Mouse (Mus musculus) midbrain, embryonic 10.5 days (tissue): ENCODE data around the gene Piga. TPM values are rescaled to one million over a fixed set of nuclear protein-coding genes. Genes with fewer than 3 reads are reported as not detected.

Experiments used
- DNase-seq: peaks from one replicate; pipeline ENCODE4 v3.0.0-alpha.2; 2017; ENCODE audit warnings: low spot score
- H3K27ac ChIP-seq: fragments of 300-500 bp; sonication (generic); replicated peaks from 2 replicates; pipeline ENCODE4 v1.5.1; 2016; ENCODE audit warnings: mild to moderate bottlenecking
- H3K27me3 ChIP-seq: fragments of 300-500 bp; sonication (generic); 2 replicates; pipeline ENCODE4 v1.6.1; 2016; ENCODE audit warnings: low read depth, mild to moderate bottlenecking; ENCODE audit not compliant: poor library complexity, severe bottlenecking
- H3K36me3 ChIP-seq: fragments of 300-500 bp; sonication (generic); 2 replicates; pipeline ENCODE4 v1.6.1; 2016; ENCODE audit warnings: mild to moderate bottlenecking, moderate library complexity
- H3K4me1 ChIP-seq: fragments of 300-500 bp; sonication (generic); 2 replicates; pipeline ENCODE4 v1.6.1; 2016
- H3K4me3 ChIP-seq: fragments of 300-500 bp; sonication (generic); 2 replicates; pipeline ENCODE4 v1.5.1; 2016; ENCODE audit warnings: mild to moderate bottlenecking, moderate library complexity
- H3K9me3 ChIP-seq: fragments of 300-500 bp; sonication (generic); replicated peaks from 2 replicates; pipeline ENCODE4 v1.6.1; 2016; ENCODE audit warnings: mild to moderate bottlenecking
- WGBS: fragments of 180-500 bp; shearing (Covaris S2); methylation state at CpG from one replicate; pipeline ENCODE4 v1.1.7; 2016; 5-methylcytosine and 5-hydroxymethylcytosine counted together
- polyA plus RNA-seq: library from polyadenylated mRNA; unstranded; fragments of >200 nt; fragmentation: Nextera tagmentation; extraction: Ambion mirVana; gene quantifications from 2 replicates; pipeline ENCODE4 v1.2.1, GENCODE M21; 2016

Gene Piga
- polyA plus RNA-seq, result 17.9 and 19.6 TPM in 2 replicates

DNA sequence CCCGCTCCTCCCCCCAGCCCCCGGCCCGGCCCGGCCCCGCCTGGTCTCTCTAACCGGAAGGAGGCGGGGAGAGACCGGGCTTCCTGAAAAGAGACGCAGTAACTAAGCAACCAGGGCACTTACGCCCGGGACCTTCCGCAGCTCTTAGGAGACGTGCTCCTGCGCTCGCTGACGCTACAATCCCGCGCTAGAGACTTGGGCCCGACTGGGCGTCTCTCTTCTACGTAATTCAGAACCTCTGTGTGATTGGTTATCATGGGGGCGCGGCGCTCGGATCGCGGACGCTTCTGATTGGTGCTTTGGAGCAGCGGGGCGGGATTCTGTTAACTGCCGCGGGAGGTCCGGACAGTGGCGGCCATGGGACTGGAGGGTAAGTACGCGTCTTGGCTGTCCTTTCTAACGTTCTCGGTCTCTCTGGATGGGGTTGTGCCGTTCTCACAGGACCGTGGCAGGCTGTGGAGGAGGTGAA lies at the start of gene Piga:
Gene Piga, plus strand, starts transcription at position 317 of the 469 bp plus-strand sequence.
- H3K27ac ChIP-seq, result peak within 1 kb of the TSS; percentile 84
- H3K9me3 ChIP-seq, result no peaks in the 10 kb centered on the region
- peaks cover 86% of the 10 kb centered on the region for H3K27me3 ChIP-seq
- peak within 1 kb of the TSS; percentile 62 for H3K4me3 ChIP-seq
- peak; percentile 89 for DNase-seq
- peaks cover 7% of the 10 kb centered on the region for H3K4me1 ChIP-seq
- WGBS, result 19% methylated on average over 40 of the region's 40 CpGs
- H3K36me3 ChIP-seq, result peaks cover 19% of the 10 kb centered on the region

DNA sequence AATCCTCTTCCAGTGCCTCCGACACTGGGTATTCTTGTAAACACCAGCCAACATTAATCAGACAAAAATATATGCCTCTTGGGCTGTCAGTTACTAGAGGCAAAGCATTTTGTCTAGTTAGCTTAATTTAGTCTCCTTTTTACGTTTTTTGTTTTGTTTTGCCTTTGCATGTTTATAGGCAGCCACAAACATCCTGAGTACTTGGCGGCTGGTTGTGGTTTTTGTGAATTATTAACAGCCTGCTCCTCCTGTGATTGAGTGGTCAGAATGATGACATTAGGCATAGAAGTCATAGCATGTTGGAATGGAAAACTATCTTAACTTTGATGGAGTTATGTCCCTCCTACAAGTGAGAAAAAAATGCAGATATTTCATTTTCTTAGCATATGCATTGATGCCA lies 49.0 kb upstream of the Piga start:
- no peak for DNase-seq
- whole genome bisulfite sequencing, result 88% methylated on average over 3 of the region's 3 CpGs
- Histone ChIP-seq H3K4me1 (no peaks in the 10 kb centered on the region), H3K27me3 (peaks cover 29% of the 10 kb centered on the region), H3K4me3 (no peak overlapping the region), H3K9me3 (no peaks in the 10 kb centered on the region), H3K27ac (no peak overlapping the region), H3K36me3 (no peaks in the 10 kb centered on the region)

DNA sequence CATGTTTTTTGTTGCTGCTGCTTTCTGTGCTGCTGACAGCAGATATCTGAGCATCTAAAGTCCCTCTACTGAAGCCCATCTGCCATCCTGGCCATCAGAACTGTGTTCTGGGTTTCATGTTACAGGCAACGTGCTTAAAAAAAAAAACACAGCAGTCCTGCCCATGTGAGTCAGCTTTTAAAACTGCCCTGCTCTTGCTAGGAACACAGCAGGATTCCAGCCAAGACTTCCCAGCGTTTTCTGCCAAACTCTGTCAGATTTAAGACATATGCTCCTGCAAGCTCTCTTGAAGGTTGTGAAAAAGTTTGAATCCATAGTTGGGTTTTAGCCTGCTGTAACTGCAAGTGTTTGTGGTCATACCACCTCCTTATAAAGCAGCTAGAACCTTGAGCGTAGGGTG lies 46.5 kb upstream of the Piga start, which contains the start of gene Vegfd:
Gene Vegfd, plus strand, starts transcription at position 298 of the 400 bp plus-strand sequence.
- no peak within 1 kb of the TSS for H3K27ac ChIP-seq
- H3K36me3 ChIP-seq, result no peaks in the 10 kb centered on the region
- no peaks in the 10 kb centered on the region for H3K4me1 ChIP-seq
- DNase-seq, result no peak
- 40% methylated on average over 3 of the region's 3 CpGs for WGBS
- no peaks in the 10 kb centered on the region for H3K9me3 ChIP-seq
- H3K4me3 ChIP-seq, result no peak within 1 kb of the TSS
- H3K27me3 ChIP-seq, result peaks cover 39% of the 10 kb centered on the region

DNA sequence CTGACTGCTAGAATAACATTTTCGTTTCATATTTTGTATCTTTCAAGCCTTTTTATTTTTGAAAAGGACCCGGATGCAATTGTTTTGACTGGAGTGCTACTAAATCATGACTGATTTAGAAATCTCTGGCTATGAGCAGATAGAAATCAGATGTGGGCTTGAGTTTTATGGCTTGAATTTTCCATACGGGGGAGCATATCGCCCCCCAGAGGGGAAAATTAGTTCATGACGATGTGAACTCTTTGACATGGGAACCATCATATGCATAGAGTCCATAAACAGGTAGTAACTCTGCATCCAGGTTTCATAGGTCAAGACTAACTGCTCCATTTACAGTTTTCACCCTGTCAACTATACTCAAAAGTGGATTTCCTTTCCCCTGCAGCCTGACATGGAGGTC lies 45.0 kb upstream of the Piga start:
- H3K9me3 ChIP-seq, result no peaks in the 10 kb centered on the region
- no peak for DNase-seq
- no peak overlapping the region for H3K27ac ChIP-seq
- no peaks in the 10 kb centered on the region for H3K4me1 ChIP-seq
- peaks cover 52% of the 10 kb centered on the region for H3K27me3 ChIP-seq
- H3K4me3 ChIP-seq, result no peak overlapping the region
- H3K36me3 ChIP-seq, result no peaks in the 10 kb centered on the region
- WGBS, result 63% methylated on average over 5 of the region's 5 CpGs

DNA sequence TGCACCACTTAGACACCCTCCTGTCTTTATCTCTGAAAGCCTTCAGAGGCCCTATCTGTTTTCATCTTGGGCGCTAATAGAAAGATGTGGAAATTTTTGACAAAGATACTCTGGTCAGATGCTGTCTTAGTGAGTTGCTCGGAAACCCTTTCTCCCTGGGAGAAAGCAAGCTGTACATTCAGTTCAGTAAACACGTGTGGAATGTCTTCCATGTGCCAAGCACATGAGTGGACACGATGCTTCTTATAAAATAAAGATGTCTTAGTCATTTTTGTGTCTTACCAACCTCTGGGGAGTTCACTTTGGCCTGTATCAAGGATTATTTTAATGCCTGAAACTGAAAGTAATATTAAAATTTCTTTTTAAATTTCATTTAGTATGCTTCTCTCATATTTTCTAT lies 39.9 kb upstream of the Piga start:
- no peak overlapping the region for H3K4me3 ChIP-seq
- H3K27me3 ChIP-seq, result peaks cover 63% of the 10 kb centered on the region
- H3K4me1 ChIP-seq, result no peaks in the 10 kb centered on the region
- DNase-seq, result no peak
- H3K27ac ChIP-seq, result no peak overlapping the region
- no peaks in the 10 kb centered on the region for H3K9me3 ChIP-seq
- no peaks in the 10 kb centered on the region for H3K36me3 ChIP-seq
- 84% methylated on average over 4 of the region's 4 CpGs for WGBS

DNA sequence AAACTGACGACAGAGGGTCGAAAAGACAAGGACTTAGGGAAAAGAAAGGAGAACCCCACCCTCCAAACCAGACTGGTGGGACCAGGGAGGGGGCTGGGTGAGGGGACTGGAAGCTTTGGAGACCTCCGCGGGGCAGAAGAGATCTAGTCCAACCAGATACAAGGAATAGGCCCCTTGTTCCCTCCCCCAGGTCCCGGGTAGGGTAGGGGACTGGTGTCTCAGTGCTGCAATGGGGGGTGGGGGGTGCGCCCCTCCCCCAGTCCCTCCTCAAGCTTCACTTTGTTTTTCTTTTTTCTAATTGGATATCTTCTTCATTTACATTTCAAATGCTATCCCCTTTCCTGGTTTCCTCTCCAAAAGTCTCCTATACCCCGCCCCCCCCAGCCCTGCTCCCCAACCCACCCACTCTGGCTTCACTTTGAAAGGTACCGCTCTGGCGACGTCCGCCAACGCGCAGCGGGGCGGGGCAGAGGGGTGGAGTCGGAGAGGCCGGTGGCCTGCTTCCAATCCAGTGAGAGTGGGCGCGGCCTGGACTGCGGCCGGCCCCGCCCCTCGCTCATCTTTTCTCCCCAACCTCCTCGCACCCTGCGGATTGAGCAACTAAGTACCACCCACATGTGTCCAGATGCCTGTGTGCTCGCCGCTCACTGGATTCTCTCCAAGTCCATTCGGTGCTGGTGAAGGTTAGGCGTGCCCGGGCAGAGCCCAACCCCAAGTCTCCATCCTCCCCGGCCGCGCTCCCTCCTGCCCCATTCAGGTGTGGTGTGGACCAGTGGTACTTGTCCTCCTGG lies 37.8 kb upstream of the Piga start:
- H3K27me3 ChIP-seq, result peaks cover 53% of the 10 kb centered on the region
- WGBS, result 31% methylated on average over 32 of the region's 33 CpGs
- no peaks in the 10 kb centered on the region for H3K36me3 ChIP-seq
- no peaks in the 10 kb centered on the region for H3K9me3 ChIP-seq
- H3K27ac ChIP-seq, result peak overlapping the region; percentile 74
- peak overlapping the region; percentile 50 for H3K4me3 ChIP-seq
- peak; percentile 84 for DNase-seq
- no peaks in the 10 kb centered on the region for H3K4me1 ChIP-seq

DNA sequence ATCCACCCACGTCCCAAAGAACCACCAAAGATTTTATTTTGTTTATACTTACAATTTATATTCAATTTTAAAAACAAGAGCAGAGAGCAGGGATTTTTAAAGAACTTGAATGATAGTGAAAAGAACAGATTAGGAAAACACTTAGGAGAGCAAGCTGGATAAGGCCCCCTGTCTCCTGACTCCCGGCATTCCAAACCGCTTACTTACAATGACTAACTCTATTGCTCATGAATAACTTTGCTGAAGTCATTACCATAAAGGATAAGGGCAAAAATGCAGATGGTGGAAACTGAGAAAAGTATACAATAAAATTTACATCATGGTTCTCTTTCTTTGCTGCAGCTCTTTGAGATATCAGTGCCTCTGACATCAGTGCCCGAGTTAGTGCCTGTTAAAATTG lies 25.5 kb upstream of the Piga start:
- Histone ChIP-seq H3K4me1 (no peaks in the 10 kb centered on the region), H3K27ac (no peak overlapping the region), H3K9me3 (no peaks in the 10 kb centered on the region), H3K36me3 (no peaks in the 10 kb centered on the region), H3K4me3 (no peak overlapping the region), H3K27me3 (peaks cover 45% of the 10 kb centered on the region)
- DNase-seq, result no peak
- WGBS, result 83% methylated on average over 4 of the region's 4 CpGs

DNA sequence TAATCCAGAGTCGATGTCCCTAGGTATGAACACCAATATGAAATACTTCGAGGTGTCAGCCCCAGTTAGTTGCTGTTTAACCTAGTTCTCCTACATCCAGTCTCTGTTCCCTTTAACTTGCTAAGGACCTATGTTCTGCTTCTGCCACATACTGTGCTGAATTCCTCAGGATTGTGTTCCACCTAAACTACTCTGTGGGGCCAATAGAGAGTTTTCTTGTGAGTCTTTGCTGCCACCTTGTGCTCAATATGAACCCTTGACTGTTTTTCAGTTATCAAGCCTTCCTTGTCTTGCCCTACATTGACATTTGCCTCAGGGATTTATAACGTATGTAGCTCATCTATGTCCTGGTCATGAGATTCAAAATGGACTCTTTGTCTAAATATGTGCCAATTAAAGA lies 21.1 kb upstream of the Piga start:
- 74% methylated on average over 3 of the region's 3 CpGs for WGBS
- Histone ChIP-seq H3K9me3 (no peaks in the 10 kb centered on the region), H3K27ac (no peak overlapping the region), H3K27me3 (peaks cover 43% of the 10 kb centered on the region), H3K4me1 (no peaks in the 10 kb centered on the region), H3K36me3 (no peaks in the 10 kb centered on the region), H3K4me3 (no peak overlapping the region)
- no peak for DNase-seq

DNA sequence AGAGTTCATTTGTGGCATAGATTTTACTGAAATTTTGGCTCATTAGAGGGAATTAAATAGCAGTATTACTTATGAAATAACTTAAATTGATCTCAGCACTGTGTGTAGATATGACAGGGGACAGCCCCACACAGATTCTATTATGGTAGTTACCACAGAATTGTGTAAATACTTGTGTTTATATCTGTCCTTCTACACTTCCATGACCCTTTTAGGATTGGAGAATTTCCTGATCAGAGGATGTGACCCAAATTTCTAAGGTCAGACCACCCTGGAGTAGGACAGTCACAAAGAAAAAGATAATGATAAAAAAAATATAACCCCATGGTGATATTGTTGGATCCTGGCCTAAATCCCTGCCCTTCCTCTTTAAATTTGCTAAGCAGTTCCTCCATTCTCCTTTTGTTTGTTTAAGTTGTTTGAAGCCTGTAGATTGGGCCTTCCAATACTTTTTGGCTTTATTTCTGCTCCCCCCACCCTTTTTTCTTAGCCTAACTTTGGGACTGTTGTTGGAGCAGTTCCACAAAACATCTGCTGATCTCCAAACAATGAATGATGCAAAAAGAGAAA lies 14.4 kb upstream of the Piga start:
- Histone ChIP-seq H3K4me3 (no peak overlapping the region), H3K27me3 (peaks cover 59% of the 10 kb centered on the region), H3K9me3 (no peaks in the 10 kb centered on the region), H3K27ac (no peak overlapping the region), H3K4me1 (no peaks in the 10 kb centered on the region), H3K36me3 (no peaks in the 10 kb centered on the region)
- DNase-seq, result no peak

DNA sequence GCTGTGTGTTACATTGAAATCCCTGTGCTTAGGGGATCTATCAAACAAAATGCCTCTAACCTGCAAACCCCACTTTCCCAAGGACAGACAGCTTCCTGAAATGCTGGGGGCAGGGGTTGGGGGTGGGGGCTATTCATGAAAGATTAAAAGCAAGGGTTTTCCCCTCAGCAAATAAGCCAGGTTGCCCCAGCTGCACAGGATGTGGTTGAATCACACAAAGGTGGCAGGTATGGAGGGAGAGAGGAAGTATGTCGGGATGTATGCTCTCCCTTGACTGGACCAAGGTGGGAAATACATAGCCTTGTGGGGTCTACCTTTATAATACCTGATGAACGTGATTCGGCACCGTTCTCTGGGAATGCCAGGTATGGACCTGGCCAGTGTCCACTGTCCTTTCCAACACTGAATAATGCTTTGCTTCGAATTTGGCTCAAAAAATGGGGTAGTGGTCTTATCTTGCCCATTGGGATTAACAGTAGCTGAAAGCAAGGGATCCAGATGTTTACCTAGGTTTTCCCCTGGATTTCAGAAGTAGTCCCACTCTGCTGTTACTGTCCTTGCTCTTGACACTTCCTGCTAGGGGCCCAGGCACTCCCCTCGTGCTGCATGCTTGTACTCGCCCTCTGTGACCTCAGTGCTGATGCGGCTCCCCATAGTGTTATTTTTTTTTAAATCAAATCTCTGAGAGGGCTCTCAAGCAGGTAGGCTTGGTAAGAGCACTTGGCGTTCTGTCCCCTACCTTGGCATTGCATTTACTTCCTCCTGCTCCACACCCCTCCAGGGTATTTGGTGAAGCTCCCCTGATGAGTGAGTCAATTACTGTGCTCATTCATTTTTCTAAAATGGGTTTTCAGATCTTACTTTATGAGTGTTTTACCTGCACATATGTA lies 13.2 kb upstream of the Piga start:
- H3K27me3 ChIP-seq, result peaks cover 67% of the 10 kb centered on the region
- 79% methylated on average over 9 of the region's 9 CpGs for WGBS
- H3K4me3 ChIP-seq, result no peak overlapping the region
- no peak for DNase-seq
- H3K9me3 ChIP-seq, result no peaks in the 10 kb centered on the region
- H3K36me3 ChIP-seq, result no peaks in the 10 kb centered on the region
- H3K27ac ChIP-seq, result no peak overlapping the region
- H3K4me1 ChIP-seq, result no peaks in the 10 kb centered on the region

DNA sequence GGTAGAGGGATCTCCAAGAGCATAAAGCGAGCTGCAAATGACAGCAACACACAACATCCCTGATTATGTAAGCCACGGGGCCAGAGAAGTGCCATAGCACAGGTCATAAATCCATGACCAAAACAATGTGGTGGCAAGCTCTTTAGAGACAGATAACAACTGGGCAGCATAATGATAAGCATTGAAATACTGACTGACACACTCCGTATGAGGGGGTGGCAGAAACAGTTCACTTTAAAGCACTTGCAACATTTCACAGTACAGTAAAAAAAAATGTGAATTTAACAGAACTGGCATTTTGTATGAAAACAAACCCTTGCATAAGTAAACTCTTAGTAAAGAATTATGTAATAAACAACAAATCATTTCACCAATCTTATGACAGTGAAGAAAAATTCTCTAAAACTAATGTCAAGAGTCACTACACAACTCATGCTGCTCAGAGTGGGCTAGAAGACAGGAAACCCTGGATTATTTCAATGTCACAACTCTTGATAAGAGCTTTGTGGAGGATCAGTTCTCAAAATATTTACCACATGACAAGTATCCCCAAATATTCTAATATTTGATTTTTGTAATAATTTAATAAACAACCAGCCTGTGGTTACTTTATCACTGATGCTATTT lies 11.2 kb upstream of the Piga start:
- Histone ChIP-seq H3K4me1 (no peaks in the 10 kb centered on the region), H3K36me3 (no peaks in the 10 kb centered on the region), H3K27me3 (peaks cover 80% of the 10 kb centered on the region), H3K27ac (no peak overlapping the region), H3K4me3 (no peak overlapping the region), H3K9me3 (no peaks in the 10 kb centered on the region)
- 91% methylated on average over 3 of the region's 3 CpGs for WGBS
- no peak for DNase-seq

DNA sequence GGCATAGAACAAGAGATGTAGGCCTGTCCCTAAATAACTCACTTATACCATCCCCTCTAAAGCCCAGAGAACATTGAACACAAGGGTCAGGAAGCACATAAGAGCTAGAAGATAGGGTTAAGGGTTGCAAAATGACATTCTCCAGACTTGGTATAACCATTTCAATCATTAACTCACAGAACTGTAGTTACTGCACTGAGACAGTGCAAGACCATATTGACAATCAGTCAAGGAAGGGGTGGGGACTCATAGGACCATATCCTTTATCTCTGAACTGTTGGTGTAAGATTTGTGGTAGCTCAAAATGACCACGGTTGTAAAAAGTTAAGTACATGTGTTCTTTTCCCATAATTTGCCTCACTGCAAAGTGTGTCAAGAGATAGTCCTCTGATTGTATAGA lies 9.0 kb upstream of the Piga start:
- H3K27me3 ChIP-seq, result peaks cover 91% of the 10 kb centered on the region
- H3K27ac ChIP-seq, result no peak overlapping the region
- DNase-seq, result no peak
- no peaks in the 10 kb centered on the region for H3K4me1 ChIP-seq
- no peak overlapping the region for H3K4me3 ChIP-seq
- H3K9me3 ChIP-seq, result no peaks in the 10 kb centered on the region
- 73% methylated on average over 1 of the region's 1 CpGs for WGBS
- no peaks in the 10 kb centered on the region for H3K36me3 ChIP-seq
